Mouse (Mus musculus) spleen, adult 2 months (tissue): ENCODE results near the gene Tmem200a.

Experiments used
- CTCF ChIP-seq: fragments of 200-500 bp; IDR thresholded peaks from 2 replicates; pipeline ENCODE4 v1.5.1; 2011; ENCODE audit warnings: mild to moderate bottlenecking, inconsistent platforms; ENCODE audit not compliant: insufficient read depth, insufficient read length, insufficient replicate concordance; ENCODE audit errors: extremely low read depth
- POLR2A ChIP-seq: fragments of 200-500 bp; IDR thresholded peaks from 2 replicates; pipeline ENCODE4 v1.6.1; 2011; ENCODE audit warnings: low read depth, low read length, inconsistent platforms

- TF ChIP-seq CTCF (no peak), POLR2A (no peak)
These were observed 73.4 kb downstream of the Tmem200a start for GRCm38 (mm10) chr10:26005471-26005870.
